Mouse (Mus musculus) stomach, embryonic 16.5 days (tissue): ENCODE data around the gene Rbck1. TPM values are rescaled to one million over a fixed set of nuclear protein-coding genes. Genes with fewer than 3 reads are reported as not detected.

ENCODE experiments used
- ATAC-seq: fragments of 200-750 bp; cut with Nextera tagmentation; 2 replicates; pipeline ENCODE4 v1.8.0; 2017; ENCODE audit warnings: moderate number of reproducible peaks, moderate TSS enrichment; ENCODE audit not compliant: insufficient read depth, low FRiP score
- H3K27ac ChIP-seq: fragments of 300-500 bp; sonication (generic); 2 replicates; pipeline ENCODE4 v1.5.1; 2014; ENCODE audit warnings: low read length
- H3K27me3 ChIP-seq: fragments of 300-500 bp; sonication (generic); 2 replicates; pipeline ENCODE4 v1.6.1; 2014; ENCODE audit warnings: low read length, control low read depth, mixed read lengths; ENCODE audit not compliant: control insufficient read depth, insufficient read depth
- H3K36me3 ChIP-seq: fragments of 300-500 bp; sonication (generic); 2 replicates; pipeline ENCODE4 v1.6.1; 2014; ENCODE audit warnings: low read length; ENCODE audit not compliant: control insufficient read depth, insufficient read depth
- H3K4me1 ChIP-seq: fragments of 300-500 bp; sonication (generic); 2 replicates; pipeline ENCODE4 v1.6.1; 2014; ENCODE audit warnings: low read length, control low read depth, mixed read lengths; ENCODE audit not compliant: control insufficient read depth, insufficient read depth
- H3K4me2 ChIP-seq: fragments of 300-500 bp; sonication (generic); 2 replicates; pipeline ENCODE4 v1.6.1; 2014; ENCODE audit warnings: low read depth, low read length, mixed read lengths
- H3K4me3 ChIP-seq: fragments of 300-500 bp; sonication (generic); replicated peaks from 2 replicates; pipeline ENCODE4 v1.5.1; 2014; ENCODE audit warnings: mild to moderate bottlenecking, low read length
- H3K9ac ChIP-seq: fragments of 300-500 bp; sonication (generic); 2 replicates; pipeline ENCODE4 v1.6.1; 2014; ENCODE audit warnings: low read length
- H3K9me3 ChIP-seq: fragments of 300-500 bp; sonication (generic); replicated peaks from 2 replicates; pipeline ENCODE4 v1.6.1; 2016; ENCODE audit warnings: low read length, control low read depth; ENCODE audit not compliant: control insufficient read depth
- WGBS: fragments of 180-500 bp; shearing (Covaris S2); extraction: QIAGEN DNeasy Blood & Tissue Kit; methylation state at CpG from one replicate; pipeline ENCODE4 v1.1.7; 2014; 5-methylcytosine and 5-hydroxymethylcytosine counted together
- polyA plus RNA-seq: library from polyadenylated mRNA; unstranded; fragments of >200 nt; fragmentation: Nextera tagmentation; extraction: Ambion mirVana; gene quantifications from 2 replicates; pipeline ENCODE4 v1.2.1, GENCODE M21; 2015

Rbck1 gene
- 72.6 and 75.2 TPM in 2 replicates for polyA plus RNA-seq

GRCm38 (mm10) chr2:152332101-152332825, at the start of gene Rbck1:
TSS of gene Rbck1 (minus strand) at chr2:152332653.
- WGBS, result 0% methylated on average over 54 of the region's 54 CpGs
- peak within 1 kb of the TSS; percentile 73 for H3K4me3 ChIP-seq
- ATAC-seq, result peak; percentile 94
- peaks cover 14% of the 10 kb centered on the region for H3K4me1 ChIP-seq
- H3K4me2 ChIP-seq, result peak within 1 kb of the TSS; percentile 74
- no peaks in the 10 kb centered on the region for H3K9me3 ChIP-seq
- peak within 1 kb of the TSS; percentile 94 for H3K27ac ChIP-seq
- H3K27me3 ChIP-seq, result no peaks in the 10 kb centered on the region
- no peaks in the 10 kb centered on the region for H3K36me3 ChIP-seq
- H3K9ac ChIP-seq, result peak within 1 kb of the TSS; percentile 91

GRCm38 (mm10) chr2:152376345-152376741, 43.9 kb upstream of the Rbck1 start, which contains the start of gene Nrsn2:
TSS of gene Nrsn2 (minus strand) at chr2:152376638.
- peak within 1 kb of the TSS; percentile 23; the same call in 1 of the 2 replicates for H3K4me2 ChIP-seq

GRCm38 (mm10) chr2:152375652-152376344, 43.3 kb upstream of the Rbck1 start:
- H3K27ac ChIP-seq, result no peak overlapping the region
- peak overlapping the region; percentile 40; the same call in 1 of the 2 replicates for H3K9ac ChIP-seq
- H3K4me1 ChIP-seq, result no peaks in the 10 kb centered on the region
- H3K9me3 ChIP-seq, result no peaks in the 10 kb centered on the region
- no peak overlapping the region for H3K4me3 ChIP-seq
- H3K36me3 ChIP-seq, result no peaks in the 10 kb centered on the region
- ATAC-seq, result no peak
- H3K27me3 ChIP-seq, result peaks cover 16% of the 10 kb centered on the region; the same call in 1 of the 2 replicates
- 11% methylated on average over 21 of the region's 21 CpGs for WGBS
- peak overlapping the region; percentile 23; the same call in 1 of the 2 replicates for H3K4me2 ChIP-seq

More at GRCm38 (mm10) chr2:152376345-152376741, 43.9 kb upstream of the Rbck1 start, which contains the start of gene Nrsn2:
- H3K27me3 ChIP-seq, result peaks cover 16% of the 10 kb centered on the region; the same call in 1 of the 2 replicates
- H3K4me3 ChIP-seq, result no peak within 1 kb of the TSS
- H3K4me1 ChIP-seq, result no peaks in the 10 kb centered on the region
- 3% methylated on average over 16 of the region's 16 CpGs for WGBS
- no peaks in the 10 kb centered on the region for H3K36me3 ChIP-seq
- H3K27ac ChIP-seq, result no peak within 1 kb of the TSS
- no peaks in the 10 kb centered on the region for H3K9me3 ChIP-seq
- H3K9ac ChIP-seq, result peak within 1 kb of the TSS; percentile 40; the same call in 1 of the 2 replicates
- ATAC-seq, result peak; percentile 42

GRCm38 (mm10) chr2:152373547-152373946, 41.1 kb upstream of the Rbck1 start:
- H3K9me3 ChIP-seq, result no peaks in the 10 kb centered on the region
- peaks cover 16% of the 10 kb centered on the region; the same call in 1 of the 2 replicates for H3K27me3 ChIP-seq
- no peak overlapping the region for H3K9ac ChIP-seq
- no peak overlapping the region for H3K4me3 ChIP-seq
- H3K36me3 ChIP-seq, result no peaks in the 10 kb centered on the region
- no peaks in the 10 kb centered on the region for H3K4me1 ChIP-seq
- WGBS, result 74% methylated on average over 9 of the region's 9 CpGs
- no peak overlapping the region for H3K4me2 ChIP-seq
- no peak for ATAC-seq
- H3K27ac ChIP-seq, result no peak overlapping the region

GRCm38 (mm10) chr2:152372661-152373060, 40.2 kb upstream of the Rbck1 start:
- WGBS, result 52% methylated on average over 4 of the region's 4 CpGs
- no peak overlapping the region for H3K4me2 ChIP-seq
- H3K4me3 ChIP-seq, result no peak overlapping the region
- ATAC-seq, result no peak
- H3K4me1 ChIP-seq, result no peaks in the 10 kb centered on the region
- no peaks in the 10 kb centered on the region for H3K36me3 ChIP-seq
- H3K9me3 ChIP-seq, result no peaks in the 10 kb centered on the region
- no peak overlapping the region for H3K27ac ChIP-seq
- no peak overlapping the region for H3K9ac ChIP-seq
- peaks cover 16% of the 10 kb centered on the region; the same call in 1 of the 2 replicates for H3K27me3 ChIP-seq

GRCm38 (mm10) chr2:152372104-152372503, 39.7 kb upstream of the Rbck1 start:
- Histone ChIP-seq H3K36me3 (no peaks in the 10 kb centered on the region), H3K9me3 (no peaks in the 10 kb centered on the region), H3K27me3 (peaks cover 16% of the 10 kb centered on the region; the same call in 1 of the 2 replicates), H3K4me2 (no peak overlapping the region), H3K9ac (no peak overlapping the region), H3K4me1 (no peaks in the 10 kb centered on the region), H3K4me3 (no peak overlapping the region), H3K27ac (no peak overlapping the region)
- WGBS, result 76% methylated on average over 7 of the region's 7 CpGs
- no peak for ATAC-seq

- no peak overlapping the region for H3K9ac ChIP-seq
- no peak for ATAC-seq
- H3K4me2 ChIP-seq, result peak overlapping the region; percentile 23; the same call in 1 of the 2 replicates
Observed at GRCm38 (mm10) chr2:152368532-152369140, 36.2 kb upstream of the Rbck1 start.

GRCm38 (mm10) chr2:152367917-152368316, 35.5 kb upstream of the Rbck1 start:
- Histone ChIP-seq H3K27ac (no peak overlapping the region), H3K27me3 (no peaks in the 10 kb centered on the region), H3K4me1 (no peaks in the 10 kb centered on the region), H3K4me2 (no peak overlapping the region), H3K4me3 (no peak overlapping the region), H3K36me3 (no peaks in the 10 kb centered on the region), H3K9me3 (no peaks in the 10 kb centered on the region), H3K9ac (no peak overlapping the region; the same call in 1 of the 2 replicates)
- 75% methylated on average over 5 of the region's 5 CpGs for WGBS
- ATAC-seq, result no peak

More at GRCm38 (mm10) chr2:152368532-152369140, 36.2 kb upstream of the Rbck1 start:
- H3K36me3 ChIP-seq, result no peaks in the 10 kb centered on the region
- H3K4me1 ChIP-seq, result no peaks in the 10 kb centered on the region
- WGBS, result 28% methylated on average over 14 of the region's 14 CpGs
- H3K27me3 ChIP-seq, result no peaks in the 10 kb centered on the region
- H3K9me3 ChIP-seq, result no peaks in the 10 kb centered on the region
- no peak overlapping the region for H3K27ac ChIP-seq
- H3K4me3 ChIP-seq, result no peak overlapping the region
